In genomic region chr17:73708451-73708850, GRCm38 (mm10) we compare ENCODE assay signal across 14 mouse cellular contexts. TPM values are rescaled to one million over a fixed set of nuclear protein-coding genes. Genes with fewer than 3 reads are reported as not detected.
DNase-seq lines count a peak whose midpoint lies in the region; ATAC-seq and TF ChIP-seq lines count a peak whose summit lies in the region.
"Had no signal": no experiment of that assay in that cellular context is flagged by ENCODE, and none has a peak within 500 bp of the region (broad histone marks: within the 10 kb centered on the region; RNA-seq: fewer than 3 reads in every experiment).

No protein-coding gene starts in this region.

- no peak overlapping the region for H3K9ac ChIP-seq in kidney, embryonic 14.5 days (ENCODE audit: low read depth, low read length)
- H3K9ac ChIP-seq in forebrain, postnatal 0 days = no peak overlapping the region
- no peak overlapping the region; the same call in 1 of the 2 replicates for H3K9ac ChIP-seq in midbrain, embryonic 16.5 days (ENCODE audit: low read depth, low read length)

- H3K4me2 ChIP-seq in kidney, embryonic 14.5 days (replicated peaks; ENCODE audit: low read depth, low read length) = no peak overlapping the region
- H3K4me2 ChIP-seq in forebrain, postnatal 0 days (ENCODE audit: low read depth) = peak overlapping the region; percentile 90
- H3K4me2 ChIP-seq in midbrain, embryonic 16.5 days (ENCODE audit: low read length) = peak overlapping the region; percentile 87

- peaks cover 4% of the 10 kb centered on the region; the same call in 1 of the 2 replicates for H3K9me3 ChIP-seq in kidney, embryonic 14.5 days (ENCODE audit: control insufficient read depth, low read length)
- no peaks in the 10 kb centered on the region for H3K9me3 ChIP-seq in forebrain, postnatal 0 days (ENCODE audit: low read length)
- H3K9me3 ChIP-seq in midbrain, embryonic 16.5 days (replicated peaks; ENCODE audit: control insufficient read depth, low read length, poor library complexity, severe bottlenecking) = no peaks in the 10 kb centered on the region
- H3K9me3 ChIP-seq: heart, embryonic 15.5 days; midbrain, embryonic 12.5 days had no signal

- H3K27ac ChIP-seq in kidney, adult 2 months (ENCODE audit: insufficient read depth, low read depth, low read length) = no peak overlapping the region; the same call in 1 of the 2 replicates
- no peak overlapping the region for H3K27ac ChIP-seq in kidney, embryonic 14.5 days (ENCODE audit: low read depth, low read length)
- no peak overlapping the region for H3K27ac ChIP-seq in forebrain, postnatal 0 days (ENCODE audit: low read depth, low read length)
- H3K27ac ChIP-seq in midbrain, embryonic 16.5 days (ENCODE audit: low read length) = no peak overlapping the region
- H3K27ac ChIP-seq: heart, embryonic 15.5 days; midbrain, embryonic 12.5 days had no signal

- peak; percentile 4 for DNase-seq in cerebellum, adult 9-10 months
- DNase-seq in cerebellum, postnatal 10 days = no peak
- DNase-seq in kidney, adult 2 months = peak; percentile 55
- DNase-seq in forebrain, postnatal 0 days = no peak
- no peak for DNase-seq in gastrocnemius, postnatal 10 days
- DNase-seq in spleen, postnatal 10 days (ENCODE audit: low spot score in 2 of 2) = no peak
- DNase-seq: heart, adult 18-20 months; lung, adult 18-20 months; lung, postnatal 36 days; thymus, postnatal 14 days had no signal

- H3K36me3 ChIP-seq in kidney, adult 2 months (ENCODE audit: control insufficient read depth, insufficient read depth, low read length) = no peaks in the 10 kb centered on the region
- no peaks in the 10 kb centered on the region for H3K36me3 ChIP-seq in kidney, embryonic 14.5 days (ENCODE audit: control insufficient read depth, insufficient read depth, low read length)
- no peaks in the 10 kb centered on the region for H3K36me3 ChIP-seq in forebrain, postnatal 0 days (ENCODE audit: insufficient read depth)
- H3K36me3 ChIP-seq in midbrain, embryonic 16.5 days (ENCODE audit: control insufficient read depth, insufficient read depth, low read length) = no peaks in the 10 kb centered on the region
- H3K36me3 ChIP-seq: heart, embryonic 15.5 days; midbrain, embryonic 12.5 days had no signal

- no peak for ATAC-seq in kidney, embryonic 14.5 days (ENCODE audit: low FRiP score, low TSS enrichment)
- no peak for ATAC-seq in forebrain, postnatal 0 days
- no peak for ATAC-seq in midbrain, embryonic 16.5 days

- peaks cover 14% of the 10 kb centered on the region for H3K4me1 ChIP-seq in kidney, adult 2 months (ENCODE audit: control insufficient read depth, insufficient read depth, low read length)
- H3K4me1 ChIP-seq in kidney, embryonic 14.5 days (ENCODE audit: control insufficient read depth, insufficient read depth, low read length) = no peaks in the 10 kb centered on the region; the same call in 1 of the 2 replicates
- peaks cover 17% of the 10 kb centered on the region for H3K4me1 ChIP-seq in forebrain, postnatal 0 days (ENCODE audit: insufficient read depth)
- H3K4me1 ChIP-seq in midbrain, embryonic 16.5 days (ENCODE audit: control insufficient read depth, insufficient read depth, low read length) = peaks cover 18% of the 10 kb centered on the region

- WGBS in kidney, adult 2 months = 47% methylated on average over 6 of the region's 6 CpGs
- 79% methylated on average over 6 of the region's 6 CpGs for WGBS in kidney, embryonic 14.5 days
- WGBS in forebrain, postnatal 0 days = 85% methylated on average over 6 of the region's 6 CpGs
- 90% methylated on average over 6 of the region's 6 CpGs for WGBS in midbrain, embryonic 16.5 days

- no peaks in the 10 kb centered on the region for H3K27me3 ChIP-seq in kidney, adult 2 months (replicated peaks; ENCODE audit: control insufficient read depth, insufficient read depth, low read length)
- H3K27me3 ChIP-seq in kidney, embryonic 14.5 days (ENCODE audit: control insufficient read depth, insufficient read depth, low read length) = peaks cover 30% of the 10 kb centered on the region
- no peaks in the 10 kb centered on the region; the same call in 1 of the 2 replicates for H3K27me3 ChIP-seq in forebrain, postnatal 0 days (ENCODE audit: insufficient read depth, low read length)
- H3K27me3 ChIP-seq in midbrain, embryonic 16.5 days (ENCODE audit: control insufficient read depth, insufficient read depth, low read depth, low read length) = no peaks in the 10 kb centered on the region

- TF ChIP-seq POLR2A in kidney, adult 2 months (IDR thresholded peaks at IDR 0.05; ENCODE audit: low read depth, low read length) = no peak

- no peak for TF ChIP-seq CTCF in kidney, adult 2 months (conservative IDR thresholded peaks at IDR 0.05; ENCODE audit: insufficient read depth, insufficient read length, low read depth, low read length)
- no peak for TF ChIP-seq CTCF in forebrain, postnatal 0 days (IDR thresholded peaks at IDR 0.05; ENCODE audit: low read depth)

- H3K4me3 ChIP-seq in kidney, adult 2 months (ENCODE audit: insufficient read depth, low read depth, low read length) = peak overlapping the region; percentile 25; the same call in 1 of the 2 replicates
- no peak overlapping the region for H3K4me3 ChIP-seq in kidney, embryonic 14.5 days (ENCODE audit: low read length)
- H3K4me3 ChIP-seq in forebrain, postnatal 0 days (ENCODE audit: low read depth, low read length) = no peak overlapping the region; the same call in 1 of the 2 replicates
- H3K4me3 ChIP-seq in midbrain, embryonic 16.5 days (ENCODE audit: low read depth, low read length) = peak overlapping the region; percentile 68

RNA-seq across cellular contexts. Expression of gene Galnt14, which starts 1.8 kb away (rescaled TPM):
- 43.7 and 45.9 TPM in 2 replicates for polyA plus RNA-seq in kidney, adult 2 months (2012; rRNA removed)
- 8.8 and 9.7 TPM in 2 replicates for polyA plus RNA-seq in kidney, embryonic 14.5 days (2014; fragmentation: Nextera tagmentation; extraction: Ambion mirVana)
- total RNA-seq in forebrain, postnatal 0 days (2014; rRNA removed) = 14.3 and 17.8 TPM in 2 replicates
- polyA plus RNA-seq in forebrain, postnatal 0 days (2015; fragmentation: Nextera tagmentation; extraction: Ambion mirVana) = 16.7 and 16.8 TPM in 2 replicates
- 20.4 and 25.2 TPM in 2 replicates for polyA plus RNA-seq in midbrain, embryonic 16.5 days (2015; fragmentation: Nextera tagmentation; extraction: Ambion mirVana)
- under 1 TPM; 0.14 to 0.25 TPM for total RNA-seq in gastrocnemius, postnatal 10 days (2021)
- total RNA-seq: heart, adult 18-20 months had no signal

Comparison
In these comparisons a context has a peak if more than half of its experiments do, and no peak if none do; other contexts are left out.
1. DNase-seq: peak in cerebellum, adult 9-10 months (single experiment) and kidney, adult 2 months (single experiment); none in cerebellum, postnatal 10 days (0 of 2), forebrain, postnatal 0 days (single experiment), gastrocnemius, postnatal 10 days (single experiment) and spleen, postnatal 10 days (0 of 2).
2. H3K4me3 ChIP-seq: peak in kidney, adult 2 months (single experiment) and midbrain, embryonic 16.5 days (single experiment); none in kidney, embryonic 14.5 days (single experiment) and forebrain, postnatal 0 days (single experiment).